Mouse (Mus musculus): ENCODE results near the gene F2rl2. TPM values are rescaled to one million over a fixed set of nuclear protein-coding genes. Genes with fewer than 3 reads are reported as not detected.

F2rl2 gene
- 0.21 and 0.49 TPM in 2 replicates for polyA plus RNA-seq (2012; rRNA removed)

GRCm38 (mm10) chr13:95696654-95697163 is at the start of gene F2rl2:
Gene F2rl2 (plus strand): TSS chr13:95696853.
- DNase-seq (ENCODE audit: low spot score), result no peak

DNA sequence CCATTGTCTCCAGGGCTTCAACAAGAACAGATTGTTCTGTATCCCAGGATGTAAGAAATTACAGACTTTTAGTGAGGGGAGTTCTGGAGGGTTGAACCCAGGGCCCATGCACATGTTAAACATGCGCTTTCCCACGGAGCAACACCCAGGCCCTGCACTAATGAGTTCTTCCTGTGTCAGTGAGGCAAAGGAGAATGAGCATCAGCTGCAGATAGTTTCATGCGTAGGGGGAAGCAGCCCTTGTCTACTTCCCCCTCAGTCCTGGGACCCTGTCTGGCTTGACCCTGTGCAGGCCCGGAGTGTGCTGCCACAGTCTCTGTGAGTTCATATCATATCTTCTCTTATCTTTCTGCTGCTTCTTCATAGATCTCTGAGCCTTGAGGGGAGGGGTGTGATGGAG is 49.4 kb upstream of the F2rl2 start:
- DNase-seq (ENCODE audit: low spot score), result no peak

- no peak for DNase-seq (ENCODE audit: low spot score)
Measured at GRCm38 (mm10) chr13:95649941-95650340, 46.7 kb upstream of the F2rl2 start.

GRCm38 (mm10) chr13:95651870-95652668 is 44.6 kb upstream of the F2rl2 start:
- DNase-seq (ENCODE audit: low spot score), result no peak

GRCm38 (mm10) chr13:95653696-95654095 is 43.0 kb upstream of the F2rl2 start:
- DNase-seq (ENCODE audit: low spot score), result no peak

- DNase-seq (ENCODE audit: low spot score), result no peak
Measured at GRCm38 (mm10) chr13:95655284-95655683, 41.4 kb upstream of the F2rl2 start.

DNA sequence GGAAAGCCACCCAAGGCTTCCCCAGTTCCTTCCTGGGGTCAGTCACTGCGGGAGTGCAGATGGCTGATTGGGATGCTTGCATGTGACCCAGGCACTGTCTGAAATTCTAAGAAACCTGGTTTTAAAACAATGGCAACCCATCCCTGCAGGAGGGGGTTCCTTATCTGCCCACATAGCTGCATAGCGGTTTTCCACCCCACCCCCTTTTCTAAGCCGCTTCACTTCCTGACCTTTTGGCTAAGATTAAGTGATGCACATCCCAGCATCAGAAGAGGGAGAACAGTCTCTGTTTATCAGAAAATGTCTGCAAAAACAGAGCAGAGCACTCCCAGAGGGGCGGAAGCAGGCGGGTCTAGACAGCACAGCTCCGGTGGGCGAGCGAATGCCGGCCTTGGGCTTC is 39.5 kb upstream of the F2rl2 start:
- no peak for DNase-seq (ENCODE audit: low spot score)

DNA sequence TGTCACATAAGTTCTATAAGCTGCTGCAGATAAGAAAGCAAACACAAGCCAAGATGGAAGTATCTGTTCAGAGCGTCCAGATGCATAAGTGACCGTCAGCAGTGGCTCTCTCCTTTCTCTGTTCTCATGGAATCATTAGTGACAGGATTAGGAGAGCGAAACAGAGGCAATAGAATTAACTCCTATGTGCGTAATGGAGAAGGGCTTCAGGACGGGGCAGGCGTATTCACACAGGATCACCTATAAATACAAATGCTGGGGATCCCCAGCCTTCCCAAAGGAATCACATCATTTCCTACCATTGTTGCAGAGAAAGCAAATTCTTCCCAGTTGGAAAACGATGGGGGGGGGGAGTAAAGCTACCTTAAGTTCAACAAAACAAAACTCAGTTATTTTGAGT is 37.2 kb upstream of the F2rl2 start:
- no peak for DNase-seq (ENCODE audit: low spot score)

DNA sequence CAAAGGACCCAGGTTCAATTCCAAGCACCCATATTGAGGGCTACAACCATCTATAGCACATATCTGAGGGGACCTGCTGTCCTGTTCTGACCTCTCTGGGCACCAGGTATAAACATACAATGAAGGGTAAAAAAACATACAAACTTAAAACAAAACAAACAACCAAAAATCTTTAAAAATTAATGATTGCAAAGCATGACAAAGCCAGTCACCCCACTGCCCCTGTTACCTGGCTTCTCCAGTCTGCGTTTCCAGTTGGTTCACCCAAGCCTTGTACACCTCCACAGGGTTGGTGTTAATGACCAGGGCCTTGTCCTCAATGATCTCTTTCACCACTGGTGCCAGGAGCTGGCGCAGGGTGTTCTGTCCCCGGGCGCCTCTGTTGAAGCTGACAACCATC is 32.8 kb upstream of the F2rl2 start:
- DNase-seq (ENCODE audit: low spot score), result no peak

DNA sequence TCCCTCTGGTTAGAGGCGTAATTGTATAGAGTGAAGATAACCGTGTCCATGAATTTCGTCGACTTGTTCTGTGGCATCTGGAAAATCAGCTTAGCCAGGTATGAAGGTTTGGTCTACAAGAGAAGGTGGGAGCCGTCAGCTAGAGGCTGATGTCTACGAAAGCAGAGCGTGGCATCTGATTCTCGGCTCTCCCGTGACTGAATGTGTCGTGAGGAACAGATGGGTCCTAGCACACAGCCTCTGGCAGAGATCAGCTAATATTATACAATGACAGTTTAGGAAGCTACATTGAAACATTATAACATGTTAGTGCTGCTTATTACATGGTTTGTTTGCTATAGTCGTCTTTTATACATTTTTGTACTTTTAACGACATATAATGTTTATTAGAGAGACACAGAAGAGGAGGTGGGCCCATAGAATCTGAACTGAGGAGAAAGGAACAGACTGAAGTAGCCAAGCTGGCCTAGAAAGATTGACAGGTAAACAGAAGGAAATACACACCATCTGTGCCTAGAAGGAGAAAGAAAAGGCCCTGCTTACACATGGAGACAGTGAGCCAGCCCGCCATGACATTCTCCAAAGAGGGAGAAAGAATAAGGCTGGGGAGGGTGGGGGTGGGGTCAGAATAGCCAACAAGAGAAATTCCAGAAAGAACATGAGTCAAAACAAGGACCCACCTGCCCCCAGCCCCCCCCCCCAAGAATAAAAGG is 30.9 kb upstream of the F2rl2 start:
- DNase-seq (ENCODE audit: low spot score), result no peak

- DNase-seq (ENCODE audit: low spot score), result no peak
Measured at GRCm38 (mm10) chr13:95667260-95667659, 29.4 kb upstream of the F2rl2 start.

GRCm38 (mm10) chr13:95670534-95670933 is 26.1 kb upstream of the F2rl2 start:
- no peak for DNase-seq (ENCODE audit: low spot score)

- no peak for DNase-seq (ENCODE audit: low spot score)
Measured at GRCm38 (mm10) chr13:95671108-95671897, 25.4 kb upstream of the F2rl2 start.

- no peak for DNase-seq (ENCODE audit: low spot score)
Measured at GRCm38 (mm10) chr13:95672372-95672771, 24.3 kb upstream of the F2rl2 start.

DNA sequence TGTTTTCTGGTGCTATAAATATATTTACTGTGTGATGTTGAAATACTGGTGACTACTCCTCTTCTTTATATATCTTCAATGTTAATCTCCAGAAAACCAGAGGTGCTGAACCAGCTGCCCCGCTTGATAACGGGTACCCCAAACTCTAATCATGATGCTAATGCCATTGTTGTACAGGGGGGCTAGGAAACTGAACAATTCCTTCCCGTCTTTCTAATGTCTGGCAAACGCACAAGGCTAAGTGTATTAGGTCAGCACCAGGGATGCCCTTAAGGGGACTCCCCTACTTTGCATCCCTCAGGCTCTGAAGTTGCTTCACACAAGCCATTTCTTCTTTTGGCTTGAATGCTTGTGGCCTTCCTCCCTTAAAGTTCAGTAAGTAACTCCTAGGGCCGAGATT is 17.6 kb upstream of the F2rl2 start:
- no peak for DNase-seq (ENCODE audit: low spot score)

DNA sequence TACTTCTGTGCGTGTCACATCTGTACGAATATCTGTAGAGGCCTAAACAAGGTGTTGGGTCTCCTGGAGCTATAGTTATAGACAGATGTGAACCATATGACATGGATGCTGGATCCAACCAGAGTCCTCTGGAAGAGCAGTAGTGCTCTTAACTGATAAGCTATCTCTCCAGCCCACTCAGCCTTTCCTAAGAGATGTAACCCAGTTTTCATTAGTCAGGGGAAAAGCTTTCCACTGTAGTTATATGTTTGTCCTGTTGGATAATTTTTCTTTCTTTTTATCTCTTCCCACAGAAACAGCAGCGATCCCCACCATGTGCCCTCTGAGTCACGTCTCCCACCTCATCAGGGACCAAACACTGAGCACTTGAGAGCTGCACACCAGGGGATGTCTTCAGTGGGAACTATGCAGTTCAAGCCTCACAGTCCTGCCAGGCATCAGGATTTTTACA is 17.1 kb upstream of the F2rl2 start:
- no peak for DNase-seq (ENCODE audit: low spot score)

- no peak for DNase-seq (ENCODE audit: low spot score)
Measured at GRCm38 (mm10) chr13:95684656-95685244, 11.9 kb upstream of the F2rl2 start.

GRCm38 (mm10) chr13:95685736-95686135 is 10.9 kb upstream of the F2rl2 start:
- no peak for DNase-seq (ENCODE audit: low spot score)

DNA sequence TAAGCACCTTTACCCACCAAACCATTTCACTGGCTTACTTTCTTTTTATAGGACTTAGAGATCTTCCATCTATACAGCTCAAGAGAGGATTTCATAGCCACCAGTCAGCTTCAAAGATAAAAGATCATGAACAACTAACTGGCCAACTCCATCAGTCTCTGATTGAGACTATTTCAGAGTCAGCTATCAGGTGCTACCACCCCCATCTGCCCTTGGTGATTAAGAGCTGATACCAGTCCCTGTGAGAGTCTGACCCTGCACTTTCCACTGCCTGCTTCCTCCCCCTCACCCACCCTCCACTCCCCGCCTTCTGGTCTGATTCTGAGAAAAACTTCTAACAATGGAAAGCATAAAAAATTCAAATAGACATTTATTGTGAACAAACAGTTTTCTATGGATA is 8.1 kb upstream of the F2rl2 start:
- DNase-seq (ENCODE audit: low spot score), result no peak

GRCm38 (mm10) chr13:95692201-95692600 is 4.5 kb upstream of the F2rl2 start:
- DNase-seq (ENCODE audit: low spot score), result no peak

GRCm38 (mm10) chr13:95696120-95696653 is 466 bp upstream of the F2rl2 start:
- no peak for DNase-seq (ENCODE audit: low spot score)

Measured in urinary bladder, adult 2 months (tissue).